28 mouse cellular contexts compared by ENCODE assay signal in genomic region chr9:114462569-114462968, GRCm38 (mm10). TPM values are rescaled to one million over a fixed set of nuclear protein-coding genes. Genes with fewer than 3 reads are reported as not detected.
DNase-seq lines count a peak whose midpoint lies in the region; ATAC-seq and TF ChIP-seq lines count a peak whose summit lies in the region.
"Had no signal": no experiment of that assay in that cellular context is flagged by ENCODE, and none has a peak within 500 bp of the region (broad histone marks: within the 10 kb centered on the region; RNA-seq: fewer than 3 reads in every experiment).

No protein-coding gene starts in this region.

- TF ChIP-seq POLR2A in testis, adult 2 months (IDR thresholded peaks at IDR 0.05; ENCODE audit: control insufficient read depth, low read depth, low read length) = no peak

- intact Hi-C loops in left cerebral cortex, postnatal 4 days (cut with DNase I) = no loop called here

- DNase-seq in testis, postnatal 14 days (ENCODE audit: low spot score) = no peak
- peak; percentile 49 for DNase-seq in CD4-positive helper T cell, adult 2 months (ENCODE audit: low read depth, low spot score)
- no peak for DNase-seq in left cerebral cortex, postnatal 4 days
- no peak for DNase-seq in left cerebral cortex, adult 11 months (ENCODE audit: low spot score)
- DNase-seq: adrenal gland, postnatal 10 days; adrenal gland, postnatal 36 days; cerebellum, adult 18-20 months; cerebellum, adult 9-10 months; cerebellum, postnatal 14 days; gastrocnemius, postnatal 14 days; heart, adult 11 months had no signal

- no peaks in the 10 kb centered on the region for H3K27me3 ChIP-seq in testis, adult 2 months (ENCODE audit: control insufficient read depth, insufficient read depth, low read length)
- H3K27me3 ChIP-seq: forebrain, embryonic 13.5 days; hindbrain, embryonic 12.5 days; hindbrain, embryonic 15.5 days had no signal

- H3K27ac ChIP-seq in testis, adult 2 months (ENCODE audit: control insufficient read depth, insufficient read depth, low read depth, low read length) = no peak overlapping the region
- H3K27ac ChIP-seq: forebrain, embryonic 10.5 days; forebrain, embryonic 13.5 days; hindbrain, embryonic 12.5 days; hindbrain, embryonic 15.5 days had no signal

- H3K4me3 ChIP-seq in testis, adult 2 months (ENCODE audit: control insufficient read depth, low read depth, low read length) = peak overlapping the region; percentile 60
- H3K4me3 ChIP-seq: forebrain, embryonic 10.5 days; forebrain, embryonic 13.5 days; hindbrain, embryonic 12.5 days; hindbrain, embryonic 15.5 days had no signal

- TF ChIP-seq CTCF in testis, adult 2 months (IDR thresholded peaks at IDR 0.05; ENCODE audit: control insufficient read depth, insufficient read depth, insufficient replicate concordance, low read depth, low read length) = no peak

- no peaks in the 10 kb centered on the region for H3K36me3 ChIP-seq in testis, adult 2 months (ENCODE audit: control insufficient read depth, insufficient read depth, low read length)

- H3K4me1 ChIP-seq in testis, adult 2 months (ENCODE audit: control insufficient read depth, insufficient read depth, low read length) = peaks cover 4% of the 10 kb centered on the region
- H3K4me1 ChIP-seq: forebrain, embryonic 13.5 days; hindbrain, embryonic 12.5 days; hindbrain, embryonic 15.5 days had no signal

- peak; percentile 70 for ATAC-seq in activated CD4-positive, CD25-positive, alpha-beta regulatory T cell, adult 4 months
- ATAC-seq: forebrain, embryonic 13.5 days; forebrain, embryonic 16.5 days had no signal

RNA-seq across cellular contexts. Expression of gene Ccr4, which starts 42.1 kb away (rescaled TPM):
- polyA plus RNA-seq in testis, adult 2 months (2012; rRNA removed) = 8.7 and 9.2 TPM in 2 replicates
- polyA plus RNA-seq in activated CD4-positive, CD25-positive, alpha-beta regulatory T cell, adult 4 months (2017; shearing (Covaris generic)) = 10 to 100 TPM; 33.0 to 42.8 TPM
- not detected for total RNA-seq in left cerebral cortex, postnatal 4 days (2021)
- total RNA-seq: adrenal gland, adult 18-20 months; adrenal gland, postnatal 36 days; gastrocnemius, adult 18-20 months; gastrocnemius, postnatal 14 days; gastrocnemius, postnatal 4 days; heart, adult 8-10 months; heart, postnatal 25 days; hematopoietic stem cell, adult 5-6 weeks had no signal
- polyA plus RNA-seq: embryonic facial prominence, embryonic 11.5 days; forebrain, embryonic 10.5 days; forebrain, embryonic 13.5 days; forebrain, embryonic 16.5 days; heart, embryonic 11.5 days; heart, embryonic 14.5 days; heart, postnatal 0 days; hindbrain, embryonic 12.5 days; hindbrain, embryonic 15.5 days had no signal

RNA-seq across cellular contexts. Expression of gene C130032M10Rik, which starts 52.9 kb away (rescaled TPM):
- polyA plus RNA-seq in testis, adult 2 months (2012; rRNA removed) = not detected in 2 replicates
- not detected for polyA plus RNA-seq in activated CD4-positive, CD25-positive, alpha-beta regulatory T cell, adult 4 months (2017; shearing (Covaris generic))
- total RNA-seq in left cerebral cortex, postnatal 4 days (2021) = not detected
- total RNA-seq: adrenal gland, adult 18-20 months; adrenal gland, postnatal 10 days; adrenal gland, postnatal 36 days; gastrocnemius, adult 18-20 months; gastrocnemius, postnatal 14 days; gastrocnemius, postnatal 4 days; heart, adult 8-10 months; heart, postnatal 25 days; hematopoietic stem cell, adult 5-6 weeks had no signal
- polyA plus RNA-seq: embryonic facial prominence, embryonic 11.5 days; forebrain, embryonic 13.5 days; forebrain, embryonic 16.5 days; hindbrain, embryonic 15.5 days had no signal
